Mouse (Mus musculus) midbrain, embryonic 13.5 days (tissue): ENCODE data around the gene Ascl5. TPM values are rescaled to one million over a fixed set of nuclear protein-coding genes. Genes with fewer than 3 reads are reported as not detected.

Experiments used
- ATAC-seq: fragments of 200-750 bp; cut with Nextera tagmentation; 2 replicates; pipeline ENCODE4 v1.8.0; 2017; ENCODE audit warnings: mild to moderate bottlenecking, moderate TSS enrichment, moderate library complexity
- H3K27ac ChIP-seq: fragments of 300-500 bp; sonication (generic); 2 replicates; pipeline ENCODE4 v1.5.1; 2015; ENCODE audit warnings: inconsistent platforms, mild to moderate bottlenecking, moderate library complexity
- H3K27me3 ChIP-seq: fragments of 300-500 bp; sonication (generic); 2 replicates; pipeline ENCODE4 v1.6.1; 2015; ENCODE audit warnings: mild to moderate bottlenecking, inconsistent platforms
- H3K36me3 ChIP-seq: fragments of 300-500 bp; sonication (generic); 2 replicates; pipeline ENCODE4 v1.6.1; 2015; ENCODE audit warnings: mild to moderate bottlenecking, inconsistent platforms
- H3K4me1 ChIP-seq: fragments of 300-500 bp; sonication (generic); replicated peaks from 2 replicates; pipeline ENCODE4 v1.6.1; 2015; ENCODE audit warnings: inconsistent platforms
- H3K4me2 ChIP-seq: fragments of 300-500 bp; sonication (generic); replicated peaks from 2 replicates; pipeline ENCODE4 v1.6.1; 2015; ENCODE audit warnings: moderate library complexity, mild to moderate bottlenecking, inconsistent platforms
- H3K4me3 ChIP-seq: fragments of 300-500 bp; sonication (generic); replicated peaks from 2 replicates; pipeline ENCODE4 v1.5.1; 2015; ENCODE audit warnings: mild to moderate bottlenecking, inconsistent platforms
- H3K9ac ChIP-seq: fragments of 300-500 bp; sonication (generic); replicated peaks from 2 replicates; pipeline ENCODE4 v1.6.1; 2015; ENCODE audit warnings: mild to moderate bottlenecking, inconsistent platforms
- H3K9me3 ChIP-seq: fragments of 300-500 bp; sonication (generic); 2 replicates; pipeline ENCODE4 v1.6.1; 2016; ENCODE audit warnings: mild to moderate bottlenecking, inconsistent platforms
- WGBS: fragments of 180-500 bp; shearing (Covaris S2); methylation state at CpG from one replicate; pipeline ENCODE4 v1.1.7; 2015; 5-methylcytosine and 5-hydroxymethylcytosine counted together
- polyA plus RNA-seq: library from polyadenylated mRNA; unstranded; fragments of >200 nt; fragmentation: Nextera tagmentation; extraction: Ambion mirVana; gene quantifications from 2 replicates; pipeline ENCODE4 v1.2.1, GENCODE M21; 2015

The Ascl5 gene
- polyA plus RNA-seq, 1 experiment from 2014 or later = not detected

DNA sequence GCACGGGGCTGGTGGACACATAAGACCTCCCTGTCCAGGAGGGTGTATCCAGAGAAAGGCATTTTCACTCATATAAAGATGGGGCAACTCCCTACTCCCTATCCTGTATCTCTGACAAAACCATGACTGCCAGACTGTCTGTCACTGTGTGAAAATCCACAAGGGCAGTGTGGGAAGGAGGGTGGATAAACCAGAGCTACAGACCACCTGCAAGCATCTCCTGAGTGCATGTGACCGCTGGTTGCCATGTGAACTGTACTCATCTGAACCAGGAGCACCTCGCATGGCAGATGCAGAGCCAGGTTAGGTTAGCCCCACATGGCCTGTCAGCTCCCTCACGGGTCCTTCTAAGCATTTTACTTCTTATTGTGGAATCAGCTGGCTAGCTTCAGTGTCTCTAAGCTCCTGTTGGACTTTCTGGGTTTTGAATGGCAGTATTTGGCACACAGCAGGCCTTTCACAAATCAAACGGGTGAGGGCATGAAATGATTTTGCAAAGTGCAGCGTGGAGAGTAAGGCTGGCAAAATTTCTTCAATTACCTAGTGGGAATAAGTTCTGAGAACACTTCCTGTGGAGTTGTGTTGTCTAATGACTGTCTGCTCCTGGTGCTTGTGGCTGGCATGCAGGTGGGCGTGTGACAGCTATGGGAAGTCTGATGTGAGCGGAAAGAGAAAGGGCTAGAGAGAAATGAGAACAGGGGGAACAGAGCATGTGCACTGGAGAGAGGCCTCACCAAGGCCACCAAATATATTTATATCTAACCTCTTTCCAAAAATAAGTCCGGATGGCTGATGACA is 39.0 kb downstream of the Ascl5 start:
- WGBS = 74% methylated on average over 9 of the region's 9 CpGs
- Histone ChIP-seq H3K27me3 (no peaks in the 10 kb centered on the region), H3K27ac (no peak overlapping the region), H3K9ac (no peak overlapping the region), H3K4me2 (no peak overlapping the region), H3K36me3 (no peaks in the 10 kb centered on the region), H3K9me3 (no peaks in the 10 kb centered on the region), H3K4me1 (no peaks in the 10 kb centered on the region), H3K4me3 (no peak overlapping the region)
- ATAC-seq = no peak

DNA sequence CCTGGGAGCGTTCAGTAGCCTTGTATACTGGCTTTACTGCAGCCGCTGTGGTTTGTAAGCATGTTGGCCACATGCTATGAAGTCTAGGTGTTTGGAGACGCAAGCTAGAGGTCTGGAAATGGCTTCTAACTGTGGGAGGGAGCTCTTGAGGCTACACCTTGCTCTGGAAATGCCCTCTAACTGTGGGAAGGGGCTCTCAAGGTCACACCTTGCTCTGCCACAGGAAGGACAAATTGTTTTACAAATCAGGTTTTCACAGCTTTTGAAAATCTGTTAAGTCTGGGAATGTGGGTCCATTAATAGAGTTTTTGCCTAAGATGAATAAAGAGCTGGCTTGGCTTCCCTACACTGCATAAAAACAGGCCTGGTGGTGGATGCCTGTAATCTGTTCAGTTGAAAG is 43.1 kb downstream of the Ascl5 start:
- no peaks in the 10 kb centered on the region for H3K4me1 ChIP-seq
- no peaks in the 10 kb centered on the region for H3K27me3 ChIP-seq
- 76% methylated on average over 3 of the region's 3 CpGs for WGBS
- H3K9me3 ChIP-seq = no peaks in the 10 kb centered on the region
- no peak overlapping the region for H3K9ac ChIP-seq
- no peaks in the 10 kb centered on the region for H3K36me3 ChIP-seq
- no peak overlapping the region for H3K27ac ChIP-seq
- no peak overlapping the region for H3K4me2 ChIP-seq
- no peak for ATAC-seq
- H3K4me3 ChIP-seq = no peak overlapping the region

DNA sequence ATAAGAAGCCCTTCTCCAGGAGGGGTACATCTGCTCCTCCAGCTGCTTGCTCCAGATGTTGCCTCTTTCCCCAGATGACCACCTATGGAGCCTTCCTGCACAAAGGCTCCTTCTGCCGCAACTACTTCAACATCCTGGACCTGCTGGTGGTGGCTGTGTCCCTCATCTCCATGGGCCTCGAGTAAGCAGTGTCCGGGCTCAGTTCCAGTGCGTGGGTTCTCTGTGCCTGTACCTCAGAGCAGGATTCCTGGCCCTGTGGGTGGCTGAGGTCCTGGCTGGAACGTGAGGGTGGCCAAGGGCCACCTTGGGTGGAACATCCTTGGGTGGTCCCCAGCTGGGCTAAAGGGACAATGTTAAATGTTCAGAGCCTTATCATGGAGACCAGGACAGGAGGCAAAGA is 44.2 kb downstream of the Ascl5 start:
- Histone ChIP-seq H3K9me3 (no peaks in the 10 kb centered on the region), H3K9ac (no peak overlapping the region), H3K4me2 (no peak overlapping the region), H3K36me3 (no peaks in the 10 kb centered on the region), H3K4me3 (no peak overlapping the region), H3K27me3 (no peaks in the 10 kb centered on the region), H3K27ac (no peak overlapping the region), H3K4me1 (no peaks in the 10 kb centered on the region)
- 81% methylated on average over 5 of the region's 5 CpGs for WGBS
- no peak for ATAC-seq

Other genes with a start within 250 kb of the Ascl5 start
- 0.36 and 0.37 TPM in 2 replicates for gene Lad1, start 232.2 kb upstream of the Ascl5 start, polyA plus RNA-seq
- 0.26 and 0.55 TPM in 2 replicates for gene Tnnt2, start 214.4 kb upstream of the Ascl5 start, polyA plus RNA-seq
- gene Pkp1, start 131.6 kb upstream of the Ascl5 start, polyA plus RNA-seq = not detected in 2 replicates
- gene Igfn1, start 44.5 kb upstream of the Ascl5 start, polyA plus RNA-seq = not detected in 2 replicates
- gene Tmem9, start 42.7 kb upstream of the Ascl5 start, polyA plus RNA-seq = 144 and 146 TPM in 2 replicates
- gene Cacna1s, start 1.9 kb downstream of the Ascl5 start, polyA plus RNA-seq = 0.22 TPM in 1 of 2 replicates, not detected in the other
- gene Kif21b, start 80.6 kb downstream of the Ascl5 start, polyA plus RNA-seq = 44.1 and 49.3 TPM in 2 replicates
- 0.17 and 0.22 TPM in 2 replicates for gene Mroh3, start 162.0 kb downstream of the Ascl5 start, polyA plus RNA-seq
- 4.7 and 6.2 TPM in 2 replicates for gene Inava, start 183.5 kb downstream of the Ascl5 start, polyA plus RNA-seq
- gene Gpr25, start 210.1 kb downstream of the Ascl5 start, polyA plus RNA-seq = 0.24 TPM in 1 of 2 replicates, not detected in the other